Mouse (Mus musculus) midbrain, embryonic 11.5 days (tissue): ENCODE data around the gene Rab14. TPM values are rescaled to one million over a fixed set of nuclear protein-coding genes. Genes with fewer than 3 reads are reported as not detected.

Experiments
- ATAC-seq: fragments of 200-750 bp; cut with Nextera tagmentation; 2 replicates; pipeline ENCODE4 v1.8.0; 2017; ENCODE audit warnings: moderate TSS enrichment, moderate library complexity; ENCODE audit not compliant: low FRiP score
- DNase-seq: peaks from one replicate; pipeline ENCODE4 v3.0.0; 2015; ENCODE audit warnings: low spot score; ENCODE audit errors: missing footprints
- H3K27ac ChIP-seq: fragments of 300-500 bp; sonication (generic); 2 replicates; pipeline ENCODE4 v1.5.1; 2014; ENCODE audit warnings: low read depth, low read length
- H3K27me3 ChIP-seq: fragments of 300-500 bp; sonication (generic); 2 replicates; pipeline ENCODE4 v1.6.1; 2014; ENCODE audit warnings: mild to moderate bottlenecking, low read length, moderate library complexity, mixed read lengths; ENCODE audit not compliant: control insufficient read depth, insufficient read depth
- H3K36me3 ChIP-seq: fragments of 300-500 bp; sonication (generic); 2 replicates; pipeline ENCODE4 v1.6.1; 2014; ENCODE audit warnings: mild to moderate bottlenecking, low read length, moderate library complexity, mixed read lengths; ENCODE audit not compliant: control insufficient read depth, insufficient read depth
- H3K4me1 ChIP-seq: fragments of 300-500 bp; sonication (generic); 2 replicates; pipeline ENCODE4 v1.6.1; 2014; ENCODE audit warnings: low read length; ENCODE audit not compliant: control insufficient read depth, insufficient read depth
- H3K4me2 ChIP-seq: fragments of 300-500 bp; sonication (generic); 2 replicates; pipeline ENCODE4 v1.6.1; 2014; ENCODE audit warnings: mild to moderate bottlenecking, moderate library complexity
- H3K4me3 ChIP-seq: fragments of 300-500 bp; sonication (generic); 2 replicates; pipeline ENCODE4 v1.5.1; 2014; ENCODE audit warnings: low read depth, low read length
- H3K9ac ChIP-seq: fragments of 300-500 bp; sonication (generic); 2 replicates; pipeline ENCODE4 v1.6.1; 2014; ENCODE audit warnings: low read length
- H3K9me3 ChIP-seq: fragments of 300-500 bp; sonication (generic); 2 replicates; pipeline ENCODE4 v1.6.1; 2016; ENCODE audit warnings: low read length; ENCODE audit not compliant: control insufficient read depth
- WGBS: fragments of 180-500 bp; shearing (Covaris S2); extraction: QIAGEN DNeasy Blood & Tissue Kit; methylation state at CpG from one replicate; pipeline ENCODE4 v1.1.7; 2014; 5-methylcytosine and 5-hydroxymethylcytosine counted together
- polyA plus RNA-seq: library from polyadenylated mRNA; unstranded; fragments of >200 nt; fragmentation: Nextera tagmentation; extraction: Ambion mirVana; gene quantifications from 2 replicates; pipeline ENCODE4 v1.2.1, GENCODE M21; 2014

Rab14 gene
- polyA plus RNA-seq, 1 experiment from 2014 or later: 283 TPM

DNA sequence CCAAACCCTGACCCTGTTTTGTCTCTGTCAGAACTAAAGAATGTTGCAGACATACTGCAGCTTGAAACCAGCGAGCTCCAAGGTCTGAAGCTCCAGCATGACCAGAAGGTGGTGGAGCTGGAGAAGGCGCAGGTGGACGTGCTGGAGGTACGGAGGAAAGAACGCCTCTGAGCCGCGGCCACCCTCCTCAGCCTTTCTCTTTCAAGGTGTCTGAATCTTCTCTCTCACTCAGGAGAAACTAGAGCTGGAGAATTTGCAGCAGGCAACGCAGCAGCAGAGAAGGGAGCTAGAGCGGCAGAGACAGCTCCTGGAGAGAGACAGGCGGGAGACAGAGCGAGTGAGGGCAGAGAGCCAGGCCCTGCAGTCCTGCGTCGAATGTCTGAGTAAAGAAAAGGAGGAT lies 35.5 kb downstream of the Rab14 start:
- Histone ChIP-seq H3K9ac (no peak overlapping the region), H3K9me3 (no peaks in the 10 kb centered on the region), H3K27me3 (no peaks in the 10 kb centered on the region), H3K27ac (no peak overlapping the region), H3K4me3 (no peak overlapping the region), H3K36me3 (peaks cover 37% of the 10 kb centered on the region), H3K4me1 (no peaks in the 10 kb centered on the region), H3K4me2 (no peak overlapping the region)
- 95% methylated on average over 13 of the region's 13 CpGs for WGBS
- DNase-seq (no peak), ATAC-seq (no peak)

DNA sequence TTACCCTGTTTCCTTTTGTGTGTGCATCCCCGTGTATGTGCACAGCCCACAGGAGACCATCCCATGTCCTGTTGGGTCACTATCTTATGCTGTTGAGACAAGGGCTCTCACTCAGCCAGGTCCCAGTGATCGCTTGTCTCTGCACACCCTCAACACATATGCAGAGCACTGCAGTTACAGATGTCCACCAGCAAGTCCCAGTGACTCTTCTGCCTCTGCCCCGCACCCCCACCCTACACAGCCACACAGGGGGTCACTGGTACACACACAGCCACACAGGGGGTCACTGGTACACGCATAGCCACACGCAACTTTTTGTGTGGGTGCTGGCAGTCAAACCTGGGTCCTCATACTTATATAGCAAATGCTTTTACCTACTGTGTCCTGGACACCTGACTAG lies 37.5 kb downstream of the Rab14 start:
- 94% methylated on average over 5 of the region's 5 CpGs for whole genome bisulfite sequencing
- ATAC-seq (no peak), DNase-seq (no peak)
- Histone ChIP-seq H3K36me3 (peaks cover 37% of the 10 kb centered on the region), H3K9me3 (no peaks in the 10 kb centered on the region), H3K27ac (no peak overlapping the region), H3K27me3 (no peaks in the 10 kb centered on the region), H3K4me1 (no peaks in the 10 kb centered on the region), H3K4me3 (no peak overlapping the region), H3K9ac (no peak overlapping the region), H3K4me2 (no peak overlapping the region)

DNA sequence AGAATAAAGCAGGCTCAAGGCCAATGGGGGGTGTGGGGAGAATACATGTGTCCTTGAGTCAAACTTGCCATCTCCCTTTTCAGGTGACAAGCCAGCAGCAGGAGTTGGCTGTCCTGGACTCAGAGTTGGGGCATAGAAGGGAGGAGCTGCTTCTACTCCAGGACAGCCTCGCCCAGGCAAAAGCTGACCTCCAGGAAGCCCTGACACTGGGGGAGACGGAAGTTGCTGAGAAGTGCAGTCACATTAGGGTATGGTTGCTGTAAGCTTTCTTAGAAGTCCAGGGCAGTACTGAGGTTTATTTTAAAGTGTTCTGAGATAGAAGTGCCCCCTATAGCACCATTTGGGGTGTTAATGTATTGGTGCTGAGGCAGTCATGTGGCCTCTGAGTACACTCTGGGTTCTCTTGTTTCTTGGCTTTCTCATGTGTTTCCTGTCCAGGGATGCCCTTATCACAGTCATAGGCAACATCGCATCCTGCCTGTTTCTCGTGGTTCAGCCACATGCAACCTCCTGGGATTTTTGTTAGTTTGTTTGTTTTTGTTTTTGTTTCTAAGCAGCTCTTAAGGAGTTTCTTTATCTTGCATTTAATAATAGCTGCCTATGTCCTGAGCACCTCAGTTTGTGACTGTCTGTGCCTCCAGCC lies 39.0 kb downstream of the Rab14 start:
- Histone ChIP-seq H3K4me1 (no peaks in the 10 kb centered on the region), H3K9ac (no peak overlapping the region), H3K27ac (no peak overlapping the region), H3K9me3 (no peaks in the 10 kb centered on the region), H3K4me3 (no peak overlapping the region), H3K36me3 (peaks cover 32% of the 10 kb centered on the region), H3K4me2 (no peak overlapping the region), H3K27me3 (no peaks in the 10 kb centered on the region)
- ATAC-seq (no peak), DNase-seq (no peak)
- 81% methylated on average over 4 of the region's 4 CpGs for WGBS

DNA sequence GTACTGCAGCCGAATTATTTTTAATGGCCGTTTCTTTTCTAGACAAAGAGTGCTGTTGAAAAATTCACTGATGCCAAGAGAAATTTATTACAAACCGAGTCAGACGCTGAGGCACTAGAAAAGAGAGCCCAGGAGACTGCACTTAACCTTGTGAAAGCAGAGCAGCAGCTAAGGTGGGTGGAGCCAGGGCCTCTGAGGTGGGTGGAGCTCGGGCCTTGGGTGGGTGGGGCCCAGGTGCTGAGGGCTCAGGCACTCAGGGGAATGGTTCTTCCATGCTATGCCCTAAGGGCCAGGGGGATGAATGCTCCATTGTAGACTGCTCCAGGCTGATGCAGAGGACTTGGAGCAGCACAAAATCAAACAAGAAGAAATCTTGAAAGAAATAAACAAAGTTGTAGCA lies 40.7 kb downstream of the Rab14 start:
- ATAC-seq: no peak
- Histone ChIP-seq H3K4me1 (no peaks in the 10 kb centered on the region), H3K27ac (no peak overlapping the region), H3K36me3 (peaks cover 23% of the 10 kb centered on the region), H3K27me3 (no peaks in the 10 kb centered on the region), H3K9ac (no peak overlapping the region), H3K4me2 (no peak overlapping the region), H3K9me3 (no peaks in the 10 kb centered on the region), H3K4me3 (no peak overlapping the region)
- 69% methylated on average over 5 of the region's 5 CpGs for WGBS
- no peak for DNase-seq

DNA sequence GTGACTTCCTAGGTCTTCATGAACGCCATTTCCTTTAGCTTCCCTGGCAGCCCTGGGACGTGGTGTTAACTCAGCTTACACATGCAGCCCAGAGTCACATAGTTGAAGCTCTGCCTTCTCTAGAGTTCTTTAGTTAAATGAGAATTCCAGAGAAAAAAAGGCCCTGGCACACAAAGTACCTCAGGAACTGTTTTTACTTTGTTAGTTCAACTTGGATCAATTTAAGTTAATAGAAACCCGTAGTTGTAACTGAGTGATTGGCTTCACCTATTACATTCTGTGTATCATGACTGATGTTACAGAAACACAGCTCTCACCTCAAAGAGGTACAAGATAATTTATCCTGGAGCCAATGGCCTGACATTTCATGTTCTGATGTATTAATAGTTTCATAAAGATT lies 42.6 kb downstream of the Rab14 start:
- Histone ChIP-seq H3K27me3 (no peaks in the 10 kb centered on the region), H3K4me1 (no peaks in the 10 kb centered on the region), H3K36me3 (peaks cover 15% of the 10 kb centered on the region), H3K4me2 (no peak overlapping the region), H3K9ac (no peak overlapping the region), H3K4me3 (no peak overlapping the region), H3K9me3 (no peaks in the 10 kb centered on the region), H3K27ac (no peak overlapping the region)
- 87% methylated on average over 3 of the region's 3 CpGs for WGBS
- DNase-seq: no peak
- ATAC-seq: no peak

DNA sequence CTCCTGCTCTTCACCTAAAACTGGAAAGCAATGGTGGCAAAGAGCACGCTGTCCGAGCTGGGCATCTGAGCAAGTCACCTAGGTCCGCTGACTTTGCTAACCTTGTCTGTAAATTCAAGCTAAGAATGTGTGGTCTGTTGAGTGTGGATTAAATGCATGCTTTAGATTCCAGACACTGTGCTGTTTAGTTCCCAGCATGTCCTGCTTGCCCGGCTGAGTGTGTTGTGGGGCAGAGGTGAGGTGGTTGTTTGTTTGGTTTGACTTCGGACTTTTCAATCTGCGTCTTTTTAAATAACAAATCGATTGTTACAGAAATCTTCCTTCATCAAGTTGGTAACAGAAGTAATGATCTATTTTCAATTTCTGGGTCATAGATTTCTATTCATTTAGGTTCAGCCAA lies 43.1 kb downstream of the Rab14 start:
- Histone ChIP-seq H3K4me1 (no peaks in the 10 kb centered on the region), H3K9me3 (no peaks in the 10 kb centered on the region), H3K27ac (no peak overlapping the region)

DNA sequence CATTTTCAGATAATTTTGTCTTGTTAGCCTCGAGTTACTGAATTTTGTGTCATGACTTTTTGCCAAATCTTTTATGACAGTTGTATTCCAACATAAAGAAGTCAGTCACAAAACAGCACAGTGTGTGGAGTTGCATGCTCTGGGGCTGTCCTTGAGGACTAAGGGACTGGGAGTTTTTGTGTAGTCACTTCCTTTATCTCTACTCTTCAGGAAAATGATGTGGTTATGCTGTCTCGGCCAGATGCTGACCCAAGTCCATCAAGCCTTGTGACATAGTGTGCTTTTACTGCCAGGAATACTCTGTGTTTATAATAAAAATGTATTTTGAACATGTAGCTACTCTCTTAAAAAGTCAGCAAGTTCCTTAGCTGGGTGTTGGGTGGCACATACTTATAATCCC lies 43.9 kb downstream of the Rab14 start:
- Histone ChIP-seq H3K4me3 (no peak overlapping the region), H3K27me3 (no peaks in the 10 kb centered on the region), H3K4me1 (no peaks in the 10 kb centered on the region), H3K36me3 (peaks cover 11% of the 10 kb centered on the region), H3K9ac (no peak overlapping the region), H3K9me3 (no peaks in the 10 kb centered on the region), H3K4me2 (no peak overlapping the region), H3K27ac (no peak overlapping the region)
- ATAC-seq: no peak
- WGBS: 83% methylated on average over 2 of the region's 2 CpGs
- no peak for DNase-seq

More for the DNA sequence above, 43.1 kb downstream of the Rab14 start:
- H3K4me2 ChIP-seq: no peak overlapping the region
- ATAC-seq (no peak), DNase-seq (no peak)
- WGBS: 80% methylated on average over 7 of the region's 7 CpGs
- no peak overlapping the region for H3K9ac ChIP-seq
- no peak overlapping the region for H3K4me3 ChIP-seq
- H3K36me3 ChIP-seq: peaks cover 14% of the 10 kb centered on the region
- no peaks in the 10 kb centered on the region for H3K27me3 ChIP-seq

DNA sequence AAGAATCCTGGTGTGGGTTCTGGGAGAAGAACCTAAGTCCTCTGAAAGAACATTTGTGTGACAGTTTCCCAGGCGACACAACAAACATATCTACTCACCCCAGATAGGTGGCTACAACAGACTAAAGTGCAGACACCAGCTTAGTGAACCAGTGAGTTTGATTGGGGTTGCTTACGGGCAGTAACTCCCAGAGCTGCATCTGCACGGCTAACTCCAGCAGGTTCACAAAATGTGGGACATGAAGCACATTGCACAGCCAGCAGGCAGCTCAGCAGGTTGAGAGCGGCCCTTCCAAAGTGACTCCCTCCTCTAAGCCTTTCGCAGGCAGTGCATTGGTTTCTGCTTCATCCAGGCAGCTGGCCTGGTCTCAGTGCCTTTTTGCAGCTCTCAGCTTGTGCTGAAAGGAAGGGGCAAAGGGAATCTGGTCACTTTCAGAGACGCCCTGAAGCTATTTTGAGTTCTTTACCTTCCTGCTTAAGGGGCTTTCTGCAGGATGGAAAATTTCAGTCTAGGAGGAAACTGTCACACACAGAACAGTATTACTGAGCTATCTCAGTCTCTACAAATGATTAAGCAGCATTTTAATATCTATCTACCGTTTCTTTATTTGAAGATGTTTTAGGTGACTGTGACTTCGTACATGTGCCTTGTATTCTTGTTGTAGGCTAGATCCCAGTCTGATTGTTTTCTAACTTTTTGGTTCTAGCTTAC lies 46.9 kb downstream of the Rab14 start:
- H3K4me3 ChIP-seq: no peak overlapping the region
- no peak overlapping the region for H3K9ac ChIP-seq
- no peaks in the 10 kb centered on the region for H3K27me3 ChIP-seq
- ATAC-seq (no peak), DNase-seq (no peak)
- H3K36me3 ChIP-seq: peaks cover 26% of the 10 kb centered on the region
- no peak overlapping the region for H3K27ac ChIP-seq
- no peaks in the 10 kb centered on the region for H3K9me3 ChIP-seq
- WGBS: 87% methylated on average over 8 of the region's 8 CpGs
- no peak overlapping the region for H3K4me2 ChIP-seq
- H3K4me1 ChIP-seq: no peaks in the 10 kb centered on the region

DNA sequence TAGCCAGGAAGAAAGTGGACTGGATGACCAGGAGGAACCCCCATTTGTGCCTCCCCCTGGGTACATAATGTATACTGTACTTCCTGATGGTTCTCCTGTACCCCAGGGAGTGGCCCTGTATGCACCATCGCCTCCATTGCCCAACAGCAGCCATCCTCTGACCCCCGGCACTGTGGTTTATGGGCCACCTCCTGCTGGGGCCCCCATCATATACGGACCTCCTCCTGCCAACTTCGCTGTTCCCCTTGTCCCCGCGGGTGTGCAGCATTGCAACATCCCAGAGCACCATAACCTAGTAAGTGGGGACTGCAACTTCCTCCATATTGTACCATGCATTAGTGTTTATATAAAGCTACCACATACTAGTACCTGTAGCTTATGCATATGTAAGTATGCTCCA lies 47.7 kb downstream of the Rab14 start:
- Histone ChIP-seq H3K27me3 (no peaks in the 10 kb centered on the region), H3K4me2 (no peak overlapping the region), H3K9ac (no peak overlapping the region), H3K36me3 (peaks cover 29% of the 10 kb centered on the region), H3K4me1 (no peaks in the 10 kb centered on the region), H3K4me3 (no peak overlapping the region), H3K9me3 (no peaks in the 10 kb centered on the region), H3K27ac (no peak overlapping the region)
- whole genome bisulfite sequencing: 91% methylated on average over 6 of the region's 6 CpGs
- no peak for ATAC-seq
- no peak for DNase-seq
